Mouse (Mus musculus): Measurements from ENCODE around the gene Adnp.

The Adnp gene

GRCm38 (mm10) chr2:168156361-168156760, 50.6 kb downstream of the Adnp start:
- DNase-seq (ENCODE audit: low read depth, low spot score), result no peak

- no peak for DNase-seq (ENCODE audit: low read depth, low spot score)
Measured at GRCm38 (mm10) chr2:168155666-168156065, 51.2 kb downstream of the Adnp start.

- DNase-seq (ENCODE audit: low read depth, low spot score), result peak; percentile 50
Measured at GRCm38 (mm10) chr2:168154090-168154881, 52.6 kb downstream of the Adnp start.

GRCm38 (mm10) chr2:168149241-168149640, 57.7 kb downstream of the Adnp start:
- DNase-seq (ENCODE audit: low read depth, low spot score), result no peak

- no peak for DNase-seq (ENCODE audit: low read depth, low spot score)
Measured at GRCm38 (mm10) chr2:168147722-168148432, 59.0 kb downstream of the Adnp start.

GRCm38 (mm10) chr2:168145437-168145836, 61.5 kb downstream of the Adnp start:
- no peak for DNase-seq (ENCODE audit: low read depth, low spot score)

GRCm38 (mm10) chr2:168143794-168144193, 63.1 kb downstream of the Adnp start:
- no peak for DNase-seq (ENCODE audit: low read depth, low spot score)

- peak; percentile 45 for DNase-seq (ENCODE audit: low read depth, low spot score)
Measured at GRCm38 (mm10) chr2:168137161-168137560, 69.8 kb downstream of the Adnp start.
